Mouse (Mus musculus) right cerebral cortex, adult 2 months (tissue): Measurements from ENCODE around the gene Ube3b.

ENCODE experiments used
- DNase-seq, 2 experiments: peaks; one replicate each; pipeline ENCODE4 v3.0.0; 2021 to 2022; ENCODE audit warnings: low spot score in 2 of 2

Ube3b gene

DNA sequence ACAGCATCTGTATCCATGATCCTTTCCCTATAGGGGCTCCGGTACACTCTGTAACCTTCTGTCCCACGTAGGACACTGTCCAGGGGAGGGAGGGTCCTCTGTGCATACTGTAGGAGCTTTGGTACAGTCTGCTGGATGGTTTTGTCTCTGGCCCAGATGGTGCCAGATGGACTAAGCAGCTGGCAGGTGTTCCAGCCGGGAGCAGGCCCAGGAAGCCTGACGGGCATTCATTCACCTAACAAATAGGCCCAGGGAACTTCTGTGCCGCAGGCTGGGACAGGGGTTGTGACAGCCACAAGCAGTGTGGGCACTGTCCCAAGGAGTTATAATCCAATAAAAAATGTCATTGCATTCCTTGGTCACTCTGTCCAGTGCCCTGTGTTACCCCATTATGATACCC, 43.6 kb downstream of the Ube3b start:
- no peak for DNase-seq

DNA sequence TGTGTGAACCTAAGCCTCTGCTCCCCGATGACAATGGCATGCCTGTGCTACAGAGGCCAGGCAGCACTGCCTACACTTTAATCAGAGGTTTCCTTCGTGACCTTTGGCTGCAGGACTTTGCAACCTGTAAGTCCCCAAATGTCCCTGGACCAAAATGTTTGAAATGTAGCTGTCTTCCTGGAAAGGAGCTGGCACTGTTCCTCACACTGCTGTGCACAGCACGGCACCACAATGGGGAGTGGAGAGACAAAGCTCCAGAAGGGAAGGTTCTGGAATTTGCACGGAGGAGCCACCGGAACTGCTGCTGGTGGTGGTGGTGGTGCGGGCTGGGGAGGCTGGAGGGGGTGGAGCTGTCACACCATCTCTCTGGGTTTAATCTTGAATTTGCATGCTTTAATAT, 46.3 kb downstream of the Ube3b start:
- no peak for DNase-seq

DNA sequence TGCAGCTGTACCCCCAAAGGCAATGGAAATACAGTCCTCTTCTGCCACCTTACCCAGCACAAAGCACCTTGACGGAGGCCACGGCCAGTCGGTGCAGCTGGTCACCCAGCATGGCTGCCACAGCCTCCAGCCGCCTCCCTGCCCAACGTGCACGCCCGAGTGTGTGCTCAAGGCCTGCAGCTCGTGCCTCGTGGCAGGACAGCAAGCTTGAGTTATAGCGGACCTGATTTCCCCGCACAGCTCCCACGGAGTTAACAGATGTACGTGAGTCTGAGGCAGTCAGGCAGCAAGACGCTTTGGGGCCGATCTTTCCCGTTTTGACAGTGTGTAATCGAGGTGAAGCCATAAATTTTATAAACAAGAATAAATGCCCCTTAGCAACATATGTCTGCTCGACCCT, 48.2 kb downstream of the Ube3b start:
- no peak for DNase-seq

DNA sequence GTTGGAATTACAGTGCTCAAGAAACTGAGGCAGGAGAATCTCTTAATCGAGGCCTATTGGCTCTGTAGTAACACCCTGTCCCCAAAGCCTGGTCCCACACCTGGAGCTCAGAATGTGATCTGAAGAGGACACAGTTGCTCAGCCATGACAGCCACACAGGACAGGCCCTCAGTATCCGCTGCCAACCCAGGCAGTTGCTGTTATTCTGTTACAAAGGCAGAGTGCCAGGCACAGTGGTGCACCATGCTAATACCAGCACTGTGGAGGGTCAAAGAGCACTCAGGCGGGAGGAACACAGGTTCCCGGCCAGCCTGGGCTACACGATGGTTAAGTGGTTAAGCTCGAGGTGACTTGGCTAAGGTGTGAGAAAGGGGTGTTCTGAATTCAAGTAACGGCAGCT, 49.4 kb downstream of the Ube3b start:
- no peak for DNase-seq

DNA sequence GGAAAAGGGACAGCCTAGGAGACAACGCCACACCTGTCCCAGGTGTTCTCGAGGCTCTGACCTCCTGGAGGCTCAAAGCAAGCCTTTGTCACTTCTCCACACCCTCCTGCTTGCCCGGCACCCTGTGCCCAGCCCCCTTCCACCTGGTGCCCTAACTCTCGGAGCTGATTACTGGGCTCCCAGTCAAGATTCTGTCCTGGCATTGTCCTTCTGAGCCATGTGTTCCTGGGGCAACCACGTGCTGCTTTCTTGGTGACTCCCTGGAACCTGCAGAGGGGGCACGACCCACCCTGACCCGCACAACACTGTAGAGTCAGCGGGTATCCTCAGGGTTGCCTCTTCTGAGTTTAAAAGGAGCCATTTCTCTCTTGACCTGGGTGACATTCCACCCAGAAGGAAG, 54.0 kb downstream of the Ube3b start:
- DNase-seq, result no peak

DNA sequence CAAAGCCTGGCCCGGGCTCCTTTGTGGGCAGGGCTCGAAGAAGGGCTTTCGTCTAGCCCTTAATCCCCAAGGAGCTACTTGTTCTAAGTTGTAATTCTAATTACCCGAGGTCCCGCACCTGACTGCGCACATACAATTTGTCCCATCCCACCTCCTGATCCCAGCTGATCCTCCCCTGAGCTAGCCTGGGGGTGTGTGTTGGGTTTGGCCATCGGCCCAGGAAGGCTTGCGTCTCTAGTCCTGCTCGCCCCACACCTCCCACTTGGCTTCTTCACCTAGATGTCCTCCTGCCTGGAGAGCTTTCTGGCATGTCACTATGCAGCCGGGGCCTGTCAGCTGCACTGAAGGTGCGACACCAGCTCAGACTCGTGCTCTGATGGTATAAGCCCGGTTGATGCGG, 55.2 kb downstream of the Ube3b start:
- no peak for DNase-seq

DNA sequence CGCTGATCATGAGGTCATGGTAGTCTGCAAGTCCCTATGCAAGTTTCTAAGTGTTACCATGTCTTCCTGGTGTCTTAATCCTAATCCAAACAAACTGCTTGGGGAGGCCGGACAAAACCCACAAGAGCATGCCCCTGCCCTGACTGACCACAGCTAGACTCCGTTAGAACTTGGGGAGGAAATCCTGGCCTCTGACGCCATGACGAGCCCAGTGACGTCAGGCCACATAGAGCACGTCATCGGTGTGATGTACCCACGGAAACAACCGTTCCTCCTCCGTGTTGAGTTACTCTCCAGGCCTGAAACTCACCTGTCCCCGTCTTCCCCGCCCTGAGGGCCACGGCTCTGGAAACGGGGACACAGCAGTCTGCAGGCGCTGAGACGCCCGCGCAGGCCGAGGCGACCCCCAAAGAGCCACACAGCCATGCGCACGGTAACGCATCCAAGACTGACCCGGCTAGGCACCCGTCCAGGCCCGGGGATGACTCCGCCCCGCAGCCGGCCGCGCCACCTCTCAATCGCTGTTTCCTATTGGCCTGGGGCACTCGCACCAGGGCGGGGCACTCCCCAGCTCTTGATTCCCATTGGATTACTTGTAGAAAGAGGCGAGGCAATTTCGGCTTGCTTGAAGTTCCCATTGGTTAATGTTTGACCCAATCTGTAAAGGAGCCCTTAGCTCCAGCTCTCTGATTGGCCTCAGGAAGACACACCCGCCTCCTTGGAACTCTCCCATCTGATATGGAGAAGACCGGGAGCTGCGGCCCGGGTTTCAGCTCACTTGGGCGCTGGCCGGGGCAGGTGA, 63.4 kb downstream of the Ube3b start, which contains the start of the genes Mmab and Mvk:
Gene Mmab, minus strand, starts transcription at position 495 of the 802 bp plus-strand sequence.
Gene Mvk, plus strand, starts transcription at position 704 of the 802 bp plus-strand sequence.
- DNase-seq, result peak; percentile 98 to 99

DNA sequence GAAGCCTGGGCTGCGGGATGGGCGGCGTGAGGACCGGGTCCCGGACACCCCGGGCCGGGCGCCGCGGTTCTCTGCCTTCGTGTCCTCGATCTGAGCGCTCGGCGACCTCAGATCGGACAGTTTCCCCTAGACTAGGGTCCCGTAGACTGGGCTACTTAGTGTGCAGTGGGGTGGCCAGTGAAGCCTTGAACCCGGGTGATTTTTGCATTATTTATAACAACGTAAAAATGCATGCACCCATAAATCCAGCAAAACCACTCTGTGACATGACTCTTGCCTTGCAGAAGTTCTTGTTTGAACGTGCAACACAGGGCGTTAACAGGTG, 63.9 kb downstream of the Ube3b start:
- DNase-seq, result no peak

DNA sequence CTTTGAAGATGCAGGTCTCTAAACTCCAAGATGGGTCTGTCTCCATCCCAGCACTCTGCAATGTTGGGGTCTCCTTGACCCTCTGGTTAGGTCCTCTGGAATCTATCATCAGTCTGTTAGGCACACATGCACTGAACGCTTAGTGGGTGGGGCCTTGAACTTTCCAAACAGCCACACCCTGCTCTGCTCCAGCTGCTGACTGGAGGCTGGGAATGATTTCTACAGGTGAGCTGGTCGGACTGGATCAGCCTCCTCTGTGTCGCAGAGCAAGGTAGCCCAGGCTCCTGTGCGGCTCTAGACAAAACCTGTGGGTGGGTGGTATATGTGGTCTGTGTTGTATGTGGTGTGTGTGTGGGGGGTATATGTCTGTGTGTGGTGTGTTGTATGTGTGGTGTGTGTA, 68.6 kb downstream of the Ube3b start:
- DNase-seq, result no peak

DNA sequence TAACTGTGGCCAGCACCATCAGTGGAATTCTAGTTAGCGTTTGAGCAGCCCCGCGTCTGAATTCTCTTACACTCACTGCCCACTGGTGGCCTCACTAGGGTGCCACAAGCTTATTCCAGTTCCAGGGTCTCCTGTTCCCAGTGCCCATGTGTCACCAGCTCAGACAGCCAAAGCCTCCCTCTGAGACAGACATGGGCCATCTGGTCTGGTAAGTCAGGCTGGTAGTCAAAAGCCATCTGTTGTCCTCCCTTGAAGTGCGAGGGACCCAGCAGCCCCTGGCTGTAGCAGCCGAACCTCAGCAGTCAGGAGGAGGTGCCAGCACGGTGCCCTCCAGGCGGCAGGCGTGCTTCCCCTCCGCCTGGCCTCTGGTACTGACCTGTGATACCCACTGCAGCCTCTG, 75.9 kb downstream of the Ube3b start:
- DNase-seq, result no peak

DNA sequence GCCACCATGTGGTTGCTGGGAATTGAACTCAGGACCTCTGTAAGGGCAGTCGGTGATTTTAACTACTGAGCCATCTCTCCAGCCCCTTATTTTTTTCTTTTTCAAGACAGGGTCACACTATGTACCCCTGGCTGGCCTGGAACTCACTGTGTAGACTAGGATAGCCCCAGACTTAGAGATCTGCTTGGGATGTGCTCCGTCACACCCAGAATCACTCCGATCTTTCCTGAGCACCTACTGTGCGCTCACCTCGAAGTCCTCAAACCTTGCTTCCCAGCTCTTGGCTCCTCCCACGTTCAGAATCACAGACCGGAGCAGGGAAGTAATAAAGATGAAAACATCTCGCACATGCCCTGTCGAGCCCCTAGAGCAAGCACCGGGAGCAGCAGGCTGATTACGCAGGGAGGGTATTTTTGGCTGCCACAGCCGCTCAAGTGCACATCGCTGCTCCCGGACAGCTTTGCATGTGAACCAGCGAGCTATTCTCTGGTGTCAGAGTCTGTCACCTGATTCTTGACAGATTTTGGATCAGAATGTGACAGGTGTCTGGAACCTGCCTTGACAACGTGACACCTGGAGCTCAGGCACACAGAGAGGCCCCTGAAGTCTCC, 76.7 kb downstream of the Ube3b start:
- DNase-seq, result no peak

DNA sequence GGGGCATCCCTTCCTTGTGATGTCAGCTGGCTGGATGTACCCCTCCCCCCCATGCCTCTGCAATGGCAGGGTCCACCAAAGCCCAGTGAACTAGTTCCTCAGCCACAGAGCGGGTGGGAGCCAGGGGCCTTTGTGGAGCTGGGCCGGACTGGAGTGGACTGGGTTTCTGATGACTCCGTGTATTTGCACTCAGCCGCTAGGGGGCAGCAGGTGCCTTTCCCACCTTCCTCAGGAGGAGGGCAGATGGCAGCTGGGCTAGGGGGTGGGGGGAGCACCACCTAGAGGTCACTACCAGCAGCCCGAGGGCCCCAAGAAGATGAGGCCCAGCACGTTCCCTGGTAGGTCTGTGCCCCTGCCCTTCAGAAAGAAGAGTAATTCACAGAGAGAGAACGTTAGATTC, 80.8 kb downstream of the Ube3b start:
- peak; percentile 81 to 83 for DNase-seq

DNA sequence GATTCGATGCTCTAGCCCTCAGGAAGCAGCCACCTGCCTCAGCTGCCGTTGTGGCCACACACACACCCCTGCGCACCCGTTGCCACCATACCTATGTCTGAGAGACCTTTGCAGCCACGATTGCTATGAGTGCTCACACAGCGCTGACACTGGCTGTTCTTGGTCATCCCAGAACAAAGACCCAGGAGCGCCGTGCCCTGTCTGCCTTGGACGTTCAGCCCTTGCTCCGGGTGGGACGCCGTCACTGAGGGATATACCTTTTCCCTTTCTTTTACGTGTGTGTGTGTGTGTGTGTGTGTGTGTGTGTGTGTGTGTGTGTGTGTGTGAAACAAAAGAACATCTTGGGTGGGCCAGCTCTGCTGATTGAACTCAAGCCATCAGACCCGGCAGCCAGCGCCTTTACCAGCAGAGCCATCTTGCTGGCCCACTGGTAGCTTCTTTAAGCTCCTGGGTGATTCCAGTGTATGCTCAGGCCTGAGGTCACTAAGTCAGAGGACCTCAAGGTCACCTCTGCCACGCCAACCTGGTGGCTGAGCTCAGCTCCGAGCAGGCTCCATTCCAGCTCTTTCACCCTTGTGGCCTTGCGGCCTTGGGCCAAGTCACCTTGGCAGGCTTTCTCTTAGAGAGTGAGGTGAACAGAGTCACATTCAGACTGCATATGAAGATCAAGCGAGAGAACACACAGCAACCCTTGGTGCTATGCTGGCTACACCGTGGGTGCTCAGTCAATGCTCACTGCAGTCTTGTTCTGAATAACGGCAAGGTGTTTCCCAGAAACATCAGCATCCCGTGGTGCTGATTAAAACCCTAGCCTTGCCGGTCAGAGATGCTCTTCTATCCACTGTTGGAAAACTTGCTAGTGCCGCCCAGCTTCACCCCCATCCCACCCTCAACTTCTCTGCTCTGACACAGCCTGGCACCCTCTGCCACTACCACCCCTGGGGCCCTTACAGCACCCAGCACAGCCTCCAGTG, 81.9 kb downstream of the Ube3b start:
- DNase-seq, result no peak

DNA sequence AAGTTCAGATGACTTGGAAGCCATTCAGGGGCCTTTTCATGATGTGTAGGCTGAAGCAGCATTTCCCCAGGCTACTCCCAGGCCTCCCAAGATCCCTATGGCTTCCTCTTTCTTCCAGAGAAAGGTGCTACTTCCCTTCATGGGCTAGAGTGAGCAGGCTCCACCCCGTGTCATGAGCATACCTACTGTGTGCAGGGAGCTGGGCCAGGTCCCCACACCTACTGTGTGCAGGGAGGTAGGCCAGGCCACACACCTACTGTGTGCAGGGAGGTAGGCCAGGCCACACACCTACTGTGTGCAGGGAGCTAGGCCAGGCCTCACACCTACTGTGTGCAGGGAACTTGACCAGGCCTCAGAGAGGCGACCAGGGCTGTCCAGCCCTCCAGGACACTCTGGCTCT, 84.2 kb downstream of the Ube3b start:
- no peak for DNase-seq

DNA sequence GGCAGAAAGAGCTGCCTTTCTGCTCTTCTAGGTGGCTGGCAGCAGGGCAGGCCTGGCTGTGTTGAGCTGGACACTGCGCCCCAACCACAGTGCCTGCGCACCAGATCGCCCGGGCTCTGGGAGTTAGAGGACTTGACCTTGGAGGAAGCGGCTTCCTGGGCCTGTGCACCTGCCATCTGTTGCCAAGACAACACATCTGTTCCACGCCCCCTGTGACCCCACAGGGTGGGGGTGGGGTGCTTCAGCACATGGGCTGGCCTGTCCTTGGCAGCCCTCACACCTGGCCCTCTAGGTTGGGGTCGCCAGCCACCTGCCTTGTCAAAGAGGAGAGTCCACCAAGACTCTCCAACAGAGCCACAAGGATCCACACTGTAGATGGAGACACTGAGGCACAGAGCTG, 85.2 kb downstream of the Ube3b start:
- DNase-seq, result no peak

DNA sequence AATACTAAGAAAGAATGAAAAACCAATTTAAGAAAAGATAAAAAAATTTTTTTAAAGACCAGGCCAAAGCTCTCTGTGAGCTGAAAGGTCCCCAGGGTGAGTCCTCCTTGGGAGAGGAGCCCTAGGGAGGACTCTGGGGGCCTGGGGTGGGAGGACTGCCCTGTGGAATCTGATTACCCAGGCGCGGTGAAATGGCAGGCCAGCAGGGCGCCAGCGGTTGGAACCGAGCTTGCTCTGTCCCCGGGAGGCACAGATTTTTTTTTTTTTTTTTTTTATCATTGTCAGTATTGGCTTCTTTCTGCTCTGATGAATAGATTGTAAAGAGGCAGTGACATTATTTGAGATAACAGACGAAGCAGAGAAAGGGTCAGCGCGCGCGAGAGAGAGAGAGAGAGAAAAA, 86.6 kb downstream of the Ube3b start:
- no peak for DNase-seq

DNA sequence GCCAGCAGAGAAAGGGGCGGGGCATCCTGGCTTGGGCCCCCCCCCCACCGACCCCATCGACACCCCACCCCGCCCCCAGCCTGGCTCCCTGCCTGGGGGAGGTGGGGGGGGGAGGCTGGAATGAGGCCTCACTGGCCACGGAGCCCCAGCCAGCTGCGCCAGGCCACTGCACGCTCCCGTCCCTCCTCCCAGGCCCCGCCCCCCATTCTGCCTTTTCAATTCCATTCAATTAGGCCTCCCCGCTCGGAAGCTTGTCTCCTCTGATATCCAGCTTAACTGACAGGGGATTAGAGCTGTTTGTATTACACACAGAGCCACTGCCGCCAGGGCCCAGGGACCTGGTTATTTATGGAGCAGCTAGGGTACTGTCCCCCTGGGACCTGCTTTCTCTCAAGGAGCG, 87.0 kb downstream of the Ube3b start:
- peak; percentile 32 to 38 for DNase-seq

DNA sequence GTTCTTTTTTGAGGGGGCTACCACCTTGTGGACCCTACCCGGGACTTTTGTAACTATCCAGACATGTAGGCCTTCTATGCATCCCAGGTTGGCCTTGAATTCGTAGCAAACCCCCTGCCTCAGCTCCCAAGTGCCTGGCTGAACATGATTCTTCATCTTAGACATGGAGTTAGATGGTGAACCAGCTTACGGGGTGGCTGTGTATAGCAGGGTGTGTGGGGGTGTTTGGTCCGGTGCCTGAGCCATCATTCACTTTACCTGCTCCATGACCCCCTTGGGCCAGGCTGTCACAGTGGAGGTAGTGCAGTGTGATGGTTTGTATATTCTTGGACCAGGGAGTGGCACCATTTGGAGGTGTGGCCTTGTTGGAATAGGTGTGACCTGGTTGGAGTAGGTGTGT, 87.6 kb downstream of the Ube3b start:
- DNase-seq, result no peak

DNA sequence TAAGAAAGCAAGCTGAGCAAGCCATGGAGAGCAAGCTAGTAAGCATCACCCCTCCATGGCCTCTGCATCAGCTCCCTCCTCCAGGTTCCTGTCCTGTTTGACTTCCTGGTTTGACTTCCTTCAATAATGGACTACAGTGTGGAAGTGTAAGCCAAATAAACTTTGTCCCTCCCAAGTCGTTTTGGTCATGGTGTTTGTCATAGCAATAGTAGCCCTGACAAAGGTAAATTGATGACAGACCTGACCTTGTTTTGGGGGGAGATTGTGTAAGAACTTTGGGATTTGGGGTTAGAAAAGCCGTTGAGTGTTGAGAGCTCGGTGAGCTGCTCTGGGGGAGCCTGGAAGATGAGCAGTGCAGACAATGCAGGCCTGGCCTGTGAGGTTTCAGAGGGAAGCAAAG, 90.0 kb downstream of the Ube3b start:
- DNase-seq, result no peak
